Mouse (Mus musculus): Measurements from ENCODE around the gene Kcnmb4.

Gene Kcnmb4

DNA sequence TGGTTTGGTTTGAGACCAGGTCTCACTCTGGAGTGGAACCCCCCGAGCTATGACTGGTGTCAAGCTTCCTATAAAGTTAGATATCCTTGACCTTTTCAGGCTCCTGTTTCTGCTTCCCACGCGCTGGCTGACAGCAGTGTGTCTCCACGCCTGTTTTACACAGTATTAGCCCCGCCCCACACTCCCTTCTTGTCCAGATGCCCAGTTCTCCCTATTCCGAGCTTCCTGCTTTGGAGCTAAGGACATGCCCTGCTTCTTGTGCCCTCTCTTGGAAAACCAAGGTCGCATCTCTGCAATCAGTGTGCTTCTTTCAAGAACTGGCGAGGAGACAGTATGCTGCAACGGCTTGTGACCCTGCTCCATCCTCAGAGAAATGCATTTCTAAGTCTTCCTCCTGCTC lies 23.1 kb downstream of the Kcnmb4 start:
- no peak for DNase-seq (ENCODE audit: low spot score)

- DNase-seq (ENCODE audit: low spot score), result no peak
These were observed 25.5 kb downstream of the Kcnmb4 start for GRCm38 (mm10) chr10:116448166-116448565.

- no peak for DNase-seq (ENCODE audit: low spot score)
These were observed 26.5 kb downstream of the Kcnmb4 start for GRCm38 (mm10) chr10:116447176-116447575.

GRCm38 (mm10) chr10:116446040-116446439 lies 27.6 kb downstream of the Kcnmb4 start:
- DNase-seq (ENCODE audit: low spot score), result no peak

DNA sequence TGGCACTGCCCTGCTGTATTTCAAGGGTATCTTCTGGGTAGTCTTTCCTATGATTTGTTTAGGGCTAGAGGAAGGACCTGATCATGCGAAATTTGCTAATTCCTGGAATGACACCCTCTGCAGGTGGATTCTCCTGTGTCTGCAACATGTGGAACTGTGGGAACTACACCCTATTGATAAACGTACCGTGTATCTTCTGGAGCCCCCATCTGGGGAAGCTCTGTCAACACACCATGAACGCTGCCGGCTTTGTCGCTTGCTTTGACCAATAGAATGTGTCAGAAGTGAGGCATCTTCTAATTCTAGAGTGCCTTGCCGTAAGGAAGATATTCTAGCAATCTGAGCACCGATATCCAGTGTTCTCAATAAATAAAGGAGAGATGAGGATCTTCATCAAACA lies 28.9 kb downstream of the Kcnmb4 start:
- no peak for DNase-seq (ENCODE audit: low spot score)

DNA sequence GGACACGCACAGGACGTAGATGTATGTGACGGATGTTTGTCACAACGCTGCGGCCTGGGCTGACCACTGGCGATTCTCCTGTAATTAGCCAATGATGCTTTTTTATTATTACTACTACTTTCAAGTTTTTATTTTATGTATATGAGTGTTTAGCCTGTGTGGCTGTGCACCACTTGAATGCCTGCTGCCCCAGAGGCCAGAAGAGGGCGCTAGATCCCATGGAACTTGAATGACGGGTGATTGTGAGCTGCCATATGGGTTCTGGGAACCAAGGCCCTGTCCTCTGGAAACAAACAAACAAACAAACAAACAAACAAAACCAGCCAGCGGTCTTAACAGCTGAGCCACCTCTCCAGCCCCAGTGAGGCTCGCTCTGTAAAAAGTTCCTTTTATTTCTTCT lies 29.3 kb downstream of the Kcnmb4 start:
- no peak for DNase-seq (ENCODE audit: low spot score)

- no peak for DNase-seq (ENCODE audit: low spot score)
These were observed 32.7 kb downstream of the Kcnmb4 start for GRCm38 (mm10) chr10:116440946-116441345.

GRCm38 (mm10) chr10:116440088-116440487 lies 33.6 kb downstream of the Kcnmb4 start:
- DNase-seq (ENCODE audit: low spot score), result no peak

DNA sequence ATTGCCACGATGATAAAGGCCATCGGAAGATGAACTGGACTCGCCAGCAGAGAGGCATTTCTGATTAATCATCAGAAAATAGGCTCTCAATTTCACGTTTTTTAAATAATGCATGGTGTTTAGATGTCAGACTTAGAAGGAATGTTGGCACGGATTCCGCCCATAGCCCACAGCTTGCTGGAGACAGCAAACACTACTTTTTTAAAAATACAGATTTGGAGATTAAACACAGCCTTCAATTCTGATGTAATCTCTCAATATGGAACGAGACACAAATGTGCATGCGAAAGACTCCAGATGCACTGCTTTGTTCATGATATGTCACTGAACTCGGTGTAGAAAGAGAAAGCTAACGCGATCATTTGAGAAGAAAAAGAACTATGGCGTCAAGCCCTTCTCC lies 38.2 kb downstream of the Kcnmb4 start:
- no peak for DNase-seq (ENCODE audit: low spot score)

DNA sequence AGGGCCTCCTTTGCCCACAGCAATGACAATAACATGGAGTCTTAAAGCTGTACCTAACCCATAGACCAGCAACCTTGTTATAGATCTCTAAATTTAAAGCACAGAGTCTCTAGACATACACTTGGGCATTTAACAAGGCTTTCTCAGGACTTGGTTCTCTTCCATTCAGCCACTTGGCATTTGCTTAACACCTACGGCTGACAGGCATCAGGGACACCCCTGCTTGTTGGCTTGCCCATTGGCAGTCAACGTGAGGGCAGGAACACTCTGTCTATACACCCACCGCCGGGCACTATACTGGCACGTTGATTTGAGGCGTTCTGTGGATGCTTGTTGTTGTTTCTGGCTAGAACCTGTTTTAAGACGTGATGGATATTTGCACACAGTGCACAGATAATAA lies 41.3 kb downstream of the Kcnmb4 start:
- DNase-seq (ENCODE audit: low spot score), result no peak

DNA sequence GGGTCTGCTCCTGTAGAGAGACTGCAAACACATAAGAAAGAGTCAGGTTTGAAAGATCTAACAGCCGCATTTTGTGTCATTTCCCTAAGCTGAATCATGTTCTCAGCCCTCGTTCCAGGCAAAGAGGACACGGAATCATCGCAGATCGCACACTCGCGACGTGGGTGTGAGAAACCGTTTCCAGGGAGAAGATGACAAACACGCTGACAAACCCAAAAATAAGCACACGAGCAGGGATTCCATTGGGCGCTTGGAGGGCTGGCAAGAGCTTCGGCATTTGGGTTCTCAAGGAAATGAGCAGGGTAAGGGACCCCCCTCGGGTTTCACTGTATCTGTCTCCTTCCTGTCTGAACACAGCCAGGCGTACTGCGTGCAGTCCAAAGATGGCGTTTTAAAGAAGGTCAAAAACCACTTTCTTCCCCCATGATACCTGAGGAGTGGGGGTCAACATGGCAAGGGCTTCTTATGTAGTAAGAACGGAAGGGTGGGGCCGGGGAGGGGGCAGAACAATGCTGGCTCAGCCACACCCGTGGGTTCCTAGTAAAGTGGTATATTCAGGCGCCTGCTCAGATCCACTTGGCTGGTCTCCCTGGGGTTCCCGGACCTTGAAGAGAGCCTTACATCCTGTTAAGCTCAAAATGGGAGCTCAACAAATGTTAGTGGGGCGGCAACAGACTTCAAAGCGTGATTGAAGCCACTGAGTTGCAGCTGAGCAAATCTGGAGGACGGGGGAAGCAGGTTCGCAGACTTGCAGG lies 45.5 kb downstream of the Kcnmb4 start:
- DNase-seq (ENCODE audit: low spot score), result no peak

DNA sequence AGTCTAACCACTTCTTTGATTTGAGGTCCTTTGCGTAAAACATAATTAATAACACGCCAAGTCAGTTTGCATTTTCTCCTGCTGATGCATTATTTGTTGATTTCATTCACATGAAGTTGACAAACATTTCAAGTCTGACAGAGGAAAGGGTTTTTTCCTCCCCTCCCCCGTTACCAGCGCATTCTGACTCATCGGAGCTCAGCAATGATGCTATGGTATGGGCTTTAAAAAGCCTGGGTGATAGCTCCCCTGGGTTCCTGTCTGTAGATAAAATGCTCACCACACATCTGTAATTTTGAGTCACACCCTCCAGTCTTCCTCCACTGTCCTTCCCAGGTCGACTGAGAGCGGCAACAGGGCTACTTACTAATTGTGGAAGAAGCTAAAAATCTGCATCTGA lies 47.5 kb downstream of the Kcnmb4 start:
- DNase-seq (ENCODE audit: low spot score), result no peak

- DNase-seq (ENCODE audit: low spot score), result no peak
These were observed 48.8 kb downstream of the Kcnmb4 start for GRCm38 (mm10) chr10:116424921-116425320.

DNA sequence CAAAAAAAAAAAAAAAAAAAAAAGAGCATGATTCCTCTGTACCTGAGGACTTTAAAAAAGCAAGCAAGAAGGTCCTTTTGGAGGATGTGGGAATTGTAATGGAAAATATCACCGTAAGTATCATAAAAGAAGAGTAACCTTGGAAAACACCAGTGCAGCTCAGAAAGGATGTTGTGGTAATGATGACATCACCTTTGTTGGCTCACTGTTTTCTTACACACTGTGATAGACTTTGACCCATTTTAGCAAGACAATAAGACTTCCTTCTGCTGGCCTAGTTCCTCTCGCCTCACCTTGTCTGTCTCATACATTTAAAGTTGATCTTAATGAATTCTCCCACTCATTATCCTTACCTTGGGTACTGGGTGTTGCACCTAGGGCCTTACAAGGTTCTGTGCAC lies 51.1 kb downstream of the Kcnmb4 start:
- DNase-seq (ENCODE audit: low spot score), result no peak

GRCm38 (mm10) chr10:116420976-116421375 lies 52.7 kb downstream of the Kcnmb4 start:
- DNase-seq (ENCODE audit: low spot score), result no peak

GRCm38 (mm10) chr10:116418121-116418726 lies 55.5 kb downstream of the Kcnmb4 start:
- DNase-seq (ENCODE audit: low spot score), result no peak

DNA sequence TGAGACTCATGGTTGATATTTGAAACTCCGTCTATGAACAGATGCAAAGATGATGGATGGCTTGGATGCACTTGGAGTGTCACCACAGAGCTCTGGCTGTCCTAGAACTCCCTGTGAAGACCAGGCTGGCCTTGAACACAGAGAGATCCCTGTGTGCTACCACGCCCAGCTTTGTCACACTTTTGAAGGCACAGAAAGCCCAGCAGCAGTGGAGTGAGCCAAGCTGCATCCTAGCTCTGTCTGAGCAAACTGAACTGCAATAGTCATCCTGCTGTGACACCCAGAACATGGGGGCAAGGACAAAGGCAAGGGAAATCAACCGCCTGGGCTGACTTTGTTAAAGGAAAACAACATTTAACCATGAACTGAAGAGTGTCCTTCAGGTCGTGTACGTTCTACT lies 57.0 kb downstream of the Kcnmb4 start:
- no peak for DNase-seq (ENCODE audit: low spot score)

GRCm38 (mm10) chr10:116416142-116416541 lies 57.5 kb downstream of the Kcnmb4 start:
- DNase-seq (ENCODE audit: low spot score), result no peak

- no peak for DNase-seq (ENCODE audit: low spot score)
These were observed 62.9 kb downstream of the Kcnmb4 start for GRCm38 (mm10) chr10:116410826-116411225.

- peak; percentile 44 for DNase-seq (ENCODE audit: low spot score)
These were observed 65.9 kb downstream of the Kcnmb4 start for GRCm38 (mm10) chr10:116407684-116408359.

DNA sequence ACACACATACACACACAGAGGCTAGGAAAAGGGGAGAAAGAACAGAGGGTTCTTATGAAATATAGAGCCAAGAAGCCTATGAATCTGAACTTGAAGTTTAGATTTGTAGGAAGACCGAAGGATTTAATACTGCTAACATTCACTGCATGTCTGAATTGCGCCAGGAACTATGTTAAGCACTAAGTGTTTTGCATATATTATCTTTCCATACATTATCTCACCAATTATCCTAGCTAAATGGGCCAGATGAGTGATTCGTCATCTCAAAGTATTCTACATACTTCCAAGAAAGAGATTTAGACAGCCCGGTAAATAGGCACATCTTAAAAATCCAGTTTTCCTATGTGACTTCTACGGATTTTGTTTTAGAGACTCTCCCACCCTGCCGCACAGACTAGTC lies 68.7 kb downstream of the Kcnmb4 start:
- no peak for DNase-seq (ENCODE audit: low spot score)

GRCm38 (mm10) chr10:116403679-116404078 lies 70.0 kb downstream of the Kcnmb4 start:
- DNase-seq (ENCODE audit: low spot score), result no peak

DNA sequence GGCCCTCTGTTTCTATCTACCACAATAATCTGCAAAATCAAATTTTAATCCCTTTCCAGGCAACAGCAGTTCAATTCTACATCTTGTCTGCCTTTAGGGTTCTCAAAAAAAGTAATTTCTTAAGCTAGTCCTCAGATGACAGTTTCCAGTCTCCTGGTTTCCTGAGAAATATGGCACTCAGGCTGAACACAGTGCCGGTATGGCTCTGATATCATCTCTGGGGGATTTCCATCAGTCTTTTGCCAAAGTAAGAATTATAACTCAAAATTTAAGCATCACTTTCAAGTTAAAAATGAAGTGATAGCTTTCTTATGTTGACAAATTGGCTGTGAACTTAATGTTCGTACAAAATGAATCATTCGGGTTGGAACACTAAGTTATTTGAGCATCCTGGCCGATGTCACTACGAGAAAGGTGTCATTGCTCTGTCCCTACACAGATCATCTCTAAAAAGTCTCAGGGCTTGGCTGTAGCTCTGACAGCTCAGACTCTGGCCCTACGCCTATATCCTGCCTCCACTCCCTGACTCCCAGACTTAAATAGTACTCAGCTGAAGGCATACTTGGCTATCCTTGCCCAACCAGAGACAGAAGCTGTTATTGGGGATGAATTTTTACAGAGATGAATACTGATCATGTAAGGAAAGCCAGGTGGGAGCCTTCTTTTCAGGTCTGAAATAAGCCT lies 70.8 kb downstream of the Kcnmb4 start:
- DNase-seq (ENCODE audit: low spot score), result peak; percentile 68
